Mouse (Mus musculus) cerebellum, postnatal 25 days (tissue): Measurements from ENCODE around the gene Plcb4.

ENCODE experiments used
- DNase-seq, 2 experiments: peaks; one replicate each; pipeline ENCODE4 v3.0.0; 2021; ENCODE audit warnings: mixed read lengths in 2 of 2

Plcb4 gene

DNA sequence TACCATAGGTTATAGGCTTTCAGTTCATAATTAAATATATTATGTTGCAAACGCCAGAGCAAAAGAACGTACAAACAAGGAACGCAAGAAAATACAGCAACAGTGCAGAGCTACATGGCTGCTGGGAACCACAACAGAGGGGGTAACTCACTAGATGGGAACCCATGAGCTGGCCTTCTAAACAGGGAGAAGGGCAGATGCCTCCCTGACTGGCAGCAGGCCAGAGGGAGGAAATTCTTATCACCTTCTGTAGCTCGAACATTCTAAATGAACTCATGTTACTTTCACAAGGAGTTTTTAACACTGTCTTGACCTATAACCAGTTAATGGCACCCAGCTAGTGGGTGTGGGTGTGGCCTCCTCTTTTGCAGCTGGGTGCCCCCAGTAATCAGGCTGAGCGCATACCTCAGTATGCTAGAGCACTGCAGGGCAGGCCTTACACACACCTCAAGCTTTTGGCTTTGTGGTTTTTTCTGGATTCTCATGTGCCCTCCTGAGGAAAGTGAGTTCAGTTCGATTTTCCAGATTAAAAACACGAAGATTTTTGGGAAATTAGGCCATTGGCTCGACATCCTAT is 102.5 kb downstream of the Plcb4 start:
- DNase-seq, result peak in 1 of 2 experiments; percentile 54

- no peak for DNase-seq
These were observed 105.9 kb downstream of the Plcb4 start for GRCm38 (mm10) chr2:135764706-135765105.

- DNase-seq, result peak in 1 of 2 experiments; percentile 43
These were observed 107.8 kb downstream of the Plcb4 start for GRCm38 (mm10) chr2:135766471-135767063.

GRCm38 (mm10) chr2:135767535-135767934 is 108.7 kb downstream of the Plcb4 start:
- no peak for DNase-seq

DNA sequence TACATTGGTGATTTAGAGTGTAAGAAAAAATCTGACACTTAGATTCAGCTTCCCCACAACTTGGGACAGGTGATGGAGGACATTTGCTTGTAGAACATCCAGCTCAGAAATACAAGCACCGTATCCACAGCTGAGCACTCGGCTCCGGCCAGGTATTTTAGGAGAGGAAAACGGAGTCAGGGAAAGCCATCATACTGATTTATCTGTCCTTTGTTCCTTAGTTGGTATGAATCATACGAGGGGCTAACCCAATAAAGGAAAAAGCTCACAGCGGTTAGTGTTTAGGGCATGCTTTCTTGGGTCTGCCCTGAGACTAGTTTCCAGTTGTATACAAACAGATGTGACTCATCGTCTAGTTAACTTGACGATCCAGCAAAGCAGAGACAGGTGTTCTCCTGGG is 110.9 kb downstream of the Plcb4 start:
- no peak for DNase-seq

GRCm38 (mm10) chr2:135770226-135770625 is 111.4 kb downstream of the Plcb4 start:
- DNase-seq, result no peak

DNA sequence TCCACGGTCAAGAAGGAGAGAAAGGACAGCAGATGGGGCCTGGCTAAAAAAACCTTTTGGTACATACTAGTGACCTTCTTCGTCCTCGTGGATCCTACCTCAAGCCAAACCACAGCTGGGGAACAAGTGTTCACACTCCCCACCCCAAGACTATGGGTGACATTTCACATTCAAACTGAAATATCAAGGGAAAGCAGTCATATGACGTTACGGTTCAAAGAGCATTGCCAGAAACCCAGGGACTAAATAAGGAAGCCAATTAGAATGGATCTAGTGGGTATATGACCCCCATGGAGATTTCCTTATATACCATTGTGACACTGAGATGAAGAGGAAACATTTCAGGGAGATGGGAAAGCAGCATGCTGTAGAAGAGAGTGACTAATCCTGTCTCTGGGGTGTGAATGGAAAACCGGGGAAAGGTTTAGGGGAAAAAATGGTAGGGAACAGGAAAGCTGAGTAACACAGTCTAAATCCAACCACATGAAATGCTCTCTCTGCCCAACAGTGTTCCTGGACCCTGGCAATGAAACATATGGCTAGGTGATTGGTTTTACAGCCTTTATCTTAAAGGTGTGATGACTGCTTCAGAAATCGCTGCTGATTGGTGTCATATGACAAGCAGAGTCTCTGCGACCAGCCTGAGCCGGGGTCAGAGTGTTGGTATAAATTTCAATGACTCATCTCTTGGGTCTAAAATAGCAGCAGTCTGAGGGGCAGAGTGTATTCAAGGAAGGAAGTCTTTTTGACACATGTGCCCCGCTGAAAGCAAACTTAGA is 114.6 kb downstream of the Plcb4 start:
- DNase-seq, result peak in 1 of 2 experiments; percentile 28

DNA sequence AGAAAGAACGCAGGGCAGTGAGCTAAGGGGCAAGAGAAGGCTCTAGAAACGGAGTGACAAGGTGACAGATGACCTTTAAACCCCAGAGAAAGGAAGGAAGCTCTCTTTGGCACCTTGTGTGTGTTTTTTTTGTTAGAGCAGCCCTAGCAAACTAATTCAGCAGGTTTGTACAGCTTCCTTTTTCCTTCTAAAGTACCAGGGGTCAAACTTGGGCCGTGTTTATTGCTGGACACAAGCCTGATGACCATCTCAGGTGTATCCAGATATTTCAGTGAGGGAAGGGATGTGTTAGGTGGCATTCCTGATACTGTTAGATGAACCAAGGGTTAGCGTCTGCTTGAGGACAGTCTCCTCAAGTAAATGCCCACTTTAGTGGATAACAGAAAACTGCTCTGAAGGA is 116.2 kb downstream of the Plcb4 start:
- DNase-seq, result no peak

- DNase-seq, result no peak
These were observed 117.4 kb downstream of the Plcb4 start for GRCm38 (mm10) chr2:135776131-135776775.

DNA sequence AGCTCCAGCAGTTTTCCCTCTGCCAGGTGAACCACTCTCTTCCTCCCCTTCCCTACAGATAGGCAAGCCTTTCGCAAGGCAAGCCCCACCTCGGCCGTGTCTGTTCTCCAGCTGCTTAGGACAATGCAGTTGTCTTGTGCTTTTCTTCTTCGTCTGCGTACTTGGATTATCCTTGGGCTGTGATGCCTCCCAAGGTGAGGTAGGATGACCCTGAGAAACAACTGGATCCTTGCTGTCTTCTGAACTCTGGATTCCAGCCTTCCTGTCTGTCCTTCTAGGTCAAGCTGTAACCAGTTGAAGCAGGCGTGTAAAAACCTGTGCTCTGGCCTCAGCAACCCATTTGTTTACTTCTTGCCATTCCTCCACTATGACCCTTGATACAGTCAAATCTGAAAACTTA is 122.6 kb downstream of the Plcb4 start:
- no peak for DNase-seq

- no peak for DNase-seq
These were observed 128.6 kb downstream of the Plcb4 start for GRCm38 (mm10) chr2:135787415-135787814.

DNA sequence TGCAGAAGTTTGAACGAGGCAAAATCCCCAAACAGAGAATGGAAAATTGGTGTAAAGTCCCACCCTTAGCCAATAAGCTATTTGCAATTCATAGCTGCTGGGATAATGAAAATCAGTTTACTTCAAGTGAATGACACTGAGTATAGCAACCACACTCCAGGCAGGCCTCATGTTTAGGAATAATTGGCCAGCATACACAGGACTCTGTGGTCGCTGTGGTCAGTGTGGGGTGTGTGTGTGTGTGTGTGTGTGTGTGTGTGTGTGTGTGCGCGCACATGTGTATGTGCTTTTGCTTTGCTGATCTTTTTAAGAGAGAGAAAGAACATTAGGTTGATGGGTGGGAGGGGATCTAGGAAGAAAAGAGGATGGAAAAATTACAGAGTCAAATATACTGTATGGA is 134.1 kb downstream of the Plcb4 start:
- no peak for DNase-seq

- no peak for DNase-seq
These were observed 137.9 kb downstream of the Plcb4 start for GRCm38 (mm10) chr2:135796684-135797083.

DNA sequence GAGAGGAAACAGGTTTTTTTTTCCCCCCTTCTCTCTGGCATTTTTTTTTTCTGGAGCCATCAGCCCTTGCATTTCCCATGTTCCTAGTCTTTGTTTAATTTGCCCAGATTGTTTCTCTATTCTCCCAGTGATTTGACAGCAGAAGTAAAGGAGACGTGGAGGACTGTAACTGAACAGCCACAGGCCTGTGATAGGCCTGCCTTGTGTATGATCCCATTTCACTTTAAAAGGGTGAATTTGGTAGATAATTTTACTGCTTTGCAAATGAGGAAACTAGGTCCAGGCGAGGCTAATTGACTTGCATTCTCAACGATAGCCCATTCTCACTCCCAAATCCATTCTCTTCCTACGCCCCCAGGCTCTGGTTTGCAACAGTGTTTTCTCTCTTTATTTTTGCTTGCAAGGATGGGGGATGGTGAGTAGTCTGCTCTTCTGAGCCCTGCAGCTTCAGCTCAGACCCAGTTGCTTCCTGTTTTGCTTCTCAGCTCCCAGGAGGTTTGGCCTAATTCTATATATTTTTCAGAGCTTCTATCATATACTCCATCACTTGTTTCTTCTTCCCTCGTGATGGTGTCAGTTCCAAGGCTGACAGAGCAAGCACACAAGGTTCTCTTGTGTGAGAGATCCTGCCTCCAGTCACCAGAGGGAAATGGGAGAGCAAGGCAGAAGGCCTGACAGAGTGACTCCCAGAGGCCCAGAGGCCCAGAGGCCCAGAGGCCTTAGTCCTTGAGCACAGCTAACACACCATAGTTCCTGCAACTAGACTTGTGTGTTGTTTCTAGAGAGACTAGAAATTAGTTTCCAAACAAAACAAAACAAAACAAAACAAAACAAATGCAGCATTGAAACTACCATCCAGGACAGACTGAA is 139.1 kb downstream of the Plcb4 start:
- DNase-seq, result no peak

DNA sequence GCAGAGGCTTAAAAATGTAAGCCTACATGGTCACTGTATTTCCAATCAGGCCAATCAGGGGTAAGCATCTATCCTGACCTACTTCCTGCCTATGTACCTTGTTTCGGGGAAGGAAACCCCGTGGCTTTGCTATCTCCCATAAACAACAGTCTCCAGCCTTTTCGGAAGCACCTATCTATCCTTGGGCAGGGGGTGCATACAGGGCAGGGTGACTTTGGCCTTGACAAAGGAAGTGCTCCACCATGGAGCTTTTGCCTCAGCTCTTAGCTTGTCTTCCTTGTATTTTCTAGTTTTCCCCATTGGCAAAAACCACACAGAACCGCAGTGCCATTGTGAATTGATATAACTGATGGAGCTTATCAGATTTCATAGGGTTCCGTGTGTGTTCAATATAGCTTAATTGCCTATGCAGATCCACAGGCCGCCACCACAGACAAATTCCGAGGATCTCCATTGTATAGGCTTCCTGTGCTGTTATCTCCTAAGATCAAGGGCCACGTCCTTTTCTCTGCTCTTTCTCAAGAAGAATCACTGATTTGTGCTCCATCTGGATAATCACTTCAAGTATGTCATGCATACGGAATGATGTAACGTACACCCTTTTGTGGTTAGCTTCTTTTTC is 140.4 kb downstream of the Plcb4 start:
- no peak for DNase-seq

DNA sequence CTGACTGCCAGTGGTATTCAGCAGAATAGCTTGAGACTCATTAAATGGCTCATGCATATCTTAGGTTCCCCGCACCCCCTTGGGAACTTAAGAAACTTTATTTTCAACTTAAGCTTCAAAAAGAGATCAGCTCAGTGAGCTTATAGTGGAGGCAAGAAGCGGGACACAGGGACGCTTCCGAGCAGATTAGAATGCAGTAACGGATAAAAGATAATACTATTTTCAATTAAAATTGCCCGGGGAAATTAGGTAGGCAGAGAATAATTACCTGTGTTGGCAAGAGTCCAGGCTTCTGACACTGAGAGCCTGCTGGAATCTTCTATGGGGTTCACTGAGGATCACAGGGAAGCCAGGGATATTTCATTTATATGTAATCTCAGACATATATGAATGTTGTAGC is 141.6 kb downstream of the Plcb4 start:
- DNase-seq, result no peak

DNA sequence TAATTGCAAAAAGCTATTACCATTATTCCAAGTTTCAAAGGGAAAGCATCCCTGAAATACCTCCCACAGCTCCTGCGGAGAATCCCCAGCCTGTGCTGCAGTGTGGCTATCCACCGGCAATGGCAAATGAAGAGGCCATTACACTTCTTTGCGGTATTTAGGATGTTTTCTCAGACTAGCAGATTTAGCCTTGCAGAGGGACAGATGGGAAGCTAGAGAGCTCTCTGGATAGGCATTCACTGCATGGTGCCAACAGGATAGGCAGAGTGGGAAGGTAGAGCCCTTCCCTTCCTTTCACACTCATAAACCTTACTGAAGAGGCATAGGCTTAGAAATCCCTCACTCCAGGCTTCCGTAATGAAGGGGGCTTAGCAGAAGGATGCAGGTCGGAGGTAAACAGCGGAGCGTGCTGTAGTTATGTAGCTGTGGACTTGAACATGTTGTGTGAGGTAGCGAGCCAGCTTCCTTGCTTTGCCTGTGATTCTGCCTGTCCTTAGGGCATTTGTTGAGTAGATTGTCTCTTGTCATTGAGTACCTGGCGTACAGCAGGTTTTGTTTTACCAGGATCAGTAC is 144.2 kb downstream of the Plcb4 start:
- DNase-seq, result peak; percentile 53 to 64

DNA sequence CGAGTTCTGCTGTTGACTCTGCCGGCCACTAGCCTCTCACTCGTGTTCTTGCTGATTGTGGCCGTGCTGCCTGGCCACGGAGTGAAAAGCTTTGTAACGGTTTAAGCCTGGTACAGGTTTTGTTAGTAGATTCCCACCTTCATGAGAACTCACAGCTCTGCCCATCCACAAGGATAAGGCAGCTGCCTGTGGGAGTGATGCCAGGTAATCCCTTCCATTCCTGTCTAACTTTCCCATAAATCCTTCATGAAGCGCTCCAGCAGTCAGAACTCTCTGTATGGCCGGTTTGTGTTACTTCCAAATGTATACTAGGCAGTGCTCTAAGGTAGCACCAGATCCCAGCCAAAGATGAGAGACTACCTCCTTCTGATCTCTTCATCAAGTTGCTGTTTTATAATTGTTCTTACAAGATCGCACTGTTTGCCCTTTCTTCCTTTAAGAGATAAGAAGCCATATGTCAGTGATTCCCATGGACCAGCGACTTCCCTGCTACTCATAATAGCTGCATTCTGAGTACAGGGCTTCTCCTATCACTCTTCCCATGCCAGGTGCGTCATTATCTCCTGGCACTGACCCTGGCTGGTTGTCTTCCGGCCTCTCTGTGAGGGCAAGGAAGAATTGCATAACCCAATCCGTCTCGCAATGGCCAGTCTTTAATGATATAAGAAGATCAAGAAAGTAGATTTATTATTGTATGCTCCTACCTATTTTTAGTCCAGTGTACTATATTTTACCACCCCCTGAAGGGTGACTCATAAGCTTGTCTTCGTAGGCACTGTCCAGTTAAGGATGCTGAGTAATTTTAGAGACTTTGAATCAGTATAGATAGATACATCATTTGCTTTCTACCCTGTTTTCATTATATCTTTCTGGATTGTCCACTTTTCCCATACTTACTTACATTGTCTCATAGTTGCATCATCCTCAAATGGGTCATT is 147.2 kb downstream of the Plcb4 start:
- peak; percentile 71 to 79 for DNase-seq

GRCm38 (mm10) chr2:135808342-135808741 is 149.5 kb downstream of the Plcb4 start:
- no peak for DNase-seq

- DNase-seq, result no peak
These were observed 152.0 kb downstream of the Plcb4 start for GRCm38 (mm10) chr2:135810841-135811240.
